Mouse (Mus musculus): ENCODE results near the gene Aip. TPM values are rescaled to one million over a fixed set of nuclear protein-coding genes. Genes with fewer than 3 reads are reported as not detected.

The Aip gene
- total and polyA plus RNA-seq, 2 experiments from 2014 or later, result 23.8 to 61.7 TPM

- ATAC-seq (ENCODE audit: insufficient read depth, low read depth) (no peak), DNase-seq (ENCODE audit: low spot score) (no peak)
- no peak overlapping the region for H3K27ac ChIP-seq (ENCODE audit: low read depth)
- TF ChIP-seq EP300 (IDR thresholded peaks at IDR 0.05; ENCODE audit: low read depth), result no peak
- no peak for TF ChIP-seq CTCF (IDR thresholded peaks at IDR 0.05; ENCODE audit: low read depth)
- no peak overlapping the region for H3K9ac ChIP-seq (replicated peaks; ENCODE audit: low read depth, low read length)
- no peak overlapping the region for H3K4me2 ChIP-seq (ENCODE audit: low read depth, low read length)
- H3K36me3 ChIP-seq (replicated peaks; ENCODE audit: control insufficient read depth, insufficient read depth, low read length), result no peaks in the 10 kb centered on the region
- no peak overlapping the region for H3K4me3 ChIP-seq (ENCODE audit: low read depth, low read length)
- no peaks in the 10 kb centered on the region for H3K9me3 ChIP-seq (replicated peaks; ENCODE audit: control insufficient read depth, low read length)
- H3K4me1 ChIP-seq (ENCODE audit: control insufficient read depth, insufficient read depth), result peaks cover 22% of the 10 kb centered on the region; the same call in 1 of the 2 replicates
- 70% methylated on average over 3 of the region's 3 CpGs for WGBS
- 0 out of 2 replicates have a peak, but pooled peaks cover 2% of the 10 kb centered on the region for H3K27me3 ChIP-seq (ENCODE audit: control insufficient read depth, insufficient read depth, low read length)
Measured at GRCm38 (mm10) chr19:4095802-4096201, 29.9 kb downstream of the Aip start.

- Histone ChIP-seq H3K36me3 (replicated peaks; ENCODE audit: control insufficient read depth, insufficient read depth, low read length) (no peaks in the 10 kb centered on the region), H3K9ac (replicated peaks; ENCODE audit: low read depth, low read length) (no peak overlapping the region), H3K4me2 (ENCODE audit: low read depth, low read length) (no peak overlapping the region), H3K9me3 (replicated peaks; ENCODE audit: control insufficient read depth, low read length) (no peaks in the 10 kb centered on the region), H3K27ac (ENCODE audit: low read depth) (no peak overlapping the region), H3K27me3 (ENCODE audit: control insufficient read depth, insufficient read depth, low read length) (no peaks in the 10 kb centered on the region), H3K4me3 (ENCODE audit: low read depth, low read length) (no peak overlapping the region), H3K4me1 (ENCODE audit: control insufficient read depth, insufficient read depth) (peaks cover 12% of the 10 kb centered on the region; the same call in 1 of the 2 replicates)
- ATAC-seq (ENCODE audit: insufficient read depth, low read depth) (no peak), DNase-seq (ENCODE audit: low spot score) (no peak)
- TF ChIP-seq EP300 (IDR thresholded peaks at IDR 0.05; ENCODE audit: low read depth), result no peak
- no peak for TF ChIP-seq CTCF (IDR thresholded peaks at IDR 0.05; ENCODE audit: low read depth)
- 76% methylated on average over 5 of the region's 5 CpGs for WGBS
Measured at GRCm38 (mm10) chr19:4094774-4095303, 30.8 kb downstream of the Aip start.

- WGBS, result 81% methylated on average over 3 of the region's 3 CpGs
Measured at GRCm38 (mm10) chr19:4094348-4094747, 31.3 kb downstream of the Aip start.

GRCm38 (mm10) chr19:4093772-4094171, 31.9 kb downstream of the Aip start:
- Histone ChIP-seq H3K27me3 (ENCODE audit: control insufficient read depth, insufficient read depth, low read length) (no peaks in the 10 kb centered on the region), H3K9ac (replicated peaks; ENCODE audit: low read depth, low read length) (no peak overlapping the region), H3K36me3 (replicated peaks; ENCODE audit: control insufficient read depth, insufficient read depth, low read length) (no peaks in the 10 kb centered on the region), H3K4me3 (ENCODE audit: low read depth, low read length) (no peak overlapping the region), H3K27ac (ENCODE audit: low read depth) (no peak overlapping the region), H3K4me2 (ENCODE audit: low read depth, low read length) (no peak overlapping the region), H3K9me3 (replicated peaks; ENCODE audit: control insufficient read depth, low read length) (no peaks in the 10 kb centered on the region), H3K4me1 (ENCODE audit: control insufficient read depth, insufficient read depth) (peaks cover 5% of the 10 kb centered on the region; the same call in 1 of the 2 replicates)
- 66% methylated on average over 7 of the region's 7 CpGs for WGBS
- DNase-seq (ENCODE audit: low spot score), result no peak
- ATAC-seq (ENCODE audit: insufficient read depth, low read depth), result no peak
- TF ChIP-seq CTCF (IDR thresholded peaks at IDR 0.05; ENCODE audit: low read depth), result no peak
- no peak for TF ChIP-seq EP300 (IDR thresholded peaks at IDR 0.05; ENCODE audit: low read depth)

More at GRCm38 (mm10) chr19:4094348-4094747, 31.3 kb downstream of the Aip start:
- no peak for DNase-seq (ENCODE audit: low spot score)
- H3K9ac ChIP-seq (replicated peaks; ENCODE audit: low read depth, low read length), result no peak overlapping the region
- peaks cover 7% of the 10 kb centered on the region; the same call in 1 of the 2 replicates for H3K4me1 ChIP-seq (ENCODE audit: control insufficient read depth, insufficient read depth)
- H3K4me3 ChIP-seq (ENCODE audit: low read depth, low read length), result no peak overlapping the region
- no peaks in the 10 kb centered on the region for H3K27me3 ChIP-seq (ENCODE audit: control insufficient read depth, insufficient read depth, low read length)
- H3K4me2 ChIP-seq (ENCODE audit: low read depth, low read length), result no peak overlapping the region
- TF ChIP-seq CTCF (IDR thresholded peaks at IDR 0.05; ENCODE audit: low read depth), result no peak
- TF ChIP-seq EP300 (IDR thresholded peaks at IDR 0.05; ENCODE audit: low read depth), result no peak
- no peaks in the 10 kb centered on the region for H3K36me3 ChIP-seq (replicated peaks; ENCODE audit: control insufficient read depth, insufficient read depth, low read length)
- no peak overlapping the region for H3K27ac ChIP-seq (ENCODE audit: low read depth)
- no peaks in the 10 kb centered on the region for H3K9me3 ChIP-seq (replicated peaks; ENCODE audit: control insufficient read depth, low read length)
- ATAC-seq (ENCODE audit: insufficient read depth, low read depth), result no peak

- Histone ChIP-seq H3K36me3 (replicated peaks; ENCODE audit: control insufficient read depth, insufficient read depth, low read length) (no peaks in the 10 kb centered on the region), H3K4me2 (ENCODE audit: low read depth, low read length) (no peak overlapping the region), H3K9me3 (replicated peaks; ENCODE audit: control insufficient read depth, low read length) (no peaks in the 10 kb centered on the region), H3K27ac (ENCODE audit: low read depth) (no peak overlapping the region), H3K9ac (replicated peaks; ENCODE audit: low read depth, low read length) (no peak overlapping the region), H3K4me3 (ENCODE audit: low read depth, low read length) (no peak overlapping the region), H3K4me1 (ENCODE audit: control insufficient read depth, insufficient read depth) (peaks cover 5% of the 10 kb centered on the region; the same call in 1 of the 2 replicates), H3K27me3 (ENCODE audit: control insufficient read depth, insufficient read depth, low read length) (no peaks in the 10 kb centered on the region)
- DNase-seq (ENCODE audit: low spot score), result no peak
- 90% methylated on average over 3 of the region's 3 CpGs for WGBS
- TF ChIP-seq EP300 (IDR thresholded peaks at IDR 0.05; ENCODE audit: low read depth), result no peak
- TF ChIP-seq CTCF (IDR thresholded peaks at IDR 0.05; ENCODE audit: low read depth), result no peak
- no peak for ATAC-seq (ENCODE audit: insufficient read depth, low read depth)
Measured at GRCm38 (mm10) chr19:4092750-4093149, 32.9 kb downstream of the Aip start.

GRCm38 (mm10) chr19:4091383-4091782, 34.3 kb downstream of the Aip start:
- ATAC-seq (ENCODE audit: insufficient read depth, low read depth) (no peak), DNase-seq (ENCODE audit: low spot score) (no peak)
- TF ChIP-seq CTCF (IDR thresholded peaks at IDR 0.05; ENCODE audit: low read depth) (no peak), EP300 (IDR thresholded peaks at IDR 0.05; ENCODE audit: low read depth) (no peak)
- Histone ChIP-seq H3K27me3 (ENCODE audit: control insufficient read depth, insufficient read depth, low read length) (no peaks in the 10 kb centered on the region), H3K36me3 (replicated peaks; ENCODE audit: control insufficient read depth, insufficient read depth, low read length) (no peaks in the 10 kb centered on the region), H3K4me3 (ENCODE audit: low read depth, low read length) (no peak overlapping the region), H3K9me3 (replicated peaks; ENCODE audit: control insufficient read depth, low read length) (no peaks in the 10 kb centered on the region), H3K9ac (replicated peaks; ENCODE audit: low read depth, low read length) (no peak overlapping the region), H3K4me1 (ENCODE audit: control insufficient read depth, insufficient read depth) (peaks cover 3% of the 10 kb centered on the region; the same call in 1 of the 2 replicates), H3K27ac (ENCODE audit: low read depth) (no peak overlapping the region), H3K4me2 (ENCODE audit: low read depth, low read length) (no peak overlapping the region)
- WGBS, result 41% methylated on average over 2 of the region's 2 CpGs

Measured in heart, postnatal 0 days (tissue).